Mouse (Mus musculus) heart, adult 2 months (tissue): ENCODE data around the gene Srr. TPM values are rescaled to one million over a fixed set of nuclear protein-coding genes. Genes with fewer than 3 reads are reported as not detected.

Source experiments
- DNase-seq, 2 experiments: peaks; one replicate each; pipeline ENCODE4 v3.0.0; 2021
- H3K27ac ChIP-seq: fragments of 200-600 bp; 2 replicates; pipeline ENCODE4 v1.8.1; 2022
- H3K27me3 ChIP-seq: fragments of 200-500 bp; 2 replicates; pipeline ENCODE4 v1.6.1; 2012; ENCODE audit warnings: mild to moderate bottlenecking, low read length, inconsistent platforms, mixed read lengths; ENCODE audit not compliant: control insufficient read depth, insufficient read depth
- H3K36me3 ChIP-seq: fragments of 200-500 bp; 2 replicates; pipeline ENCODE4 v1.6.1; 2012; ENCODE audit warnings: low read length, inconsistent platforms; ENCODE audit not compliant: control insufficient read depth, insufficient read depth
- H3K4me1 ChIP-seq: fragments of 200-500 bp; 2 replicates; pipeline ENCODE4 v1.6.1; 2011; ENCODE audit warnings: low read length; ENCODE audit not compliant: control insufficient read depth, insufficient read depth
- H3K4me3 ChIP-seq: fragments of 200-600 bp; 2 replicates; pipeline ENCODE4 v1.8.1; 2022
- H3K79me2 ChIP-seq: fragments of 200-500 bp; replicated peaks from 2 replicates; pipeline ENCODE4 v1.6.1; 2012; ENCODE audit warnings: mild to moderate bottlenecking, inconsistent platforms, low read length, moderate library complexity, mixed read lengths; ENCODE audit not compliant: control insufficient read depth, insufficient read depth
- H3K9ac ChIP-seq: fragments of 200-500 bp; 2 replicates; pipeline ENCODE4 v1.6.1; 2012; ENCODE audit warnings: low read depth, mild to moderate bottlenecking, control low read depth, inconsistent platforms, low read length, mixed read lengths
- CTCF ChIP-seq: fragments of 200-600 bp; IDR thresholded peaks from 2 replicates; pipeline ENCODE4 v1.8.1; 2022; ENCODE audit warnings: antibody characterized with exemption, mild to moderate bottlenecking, moderate library complexity
- EP300 ChIP-seq: fragments of 200-500 bp; IDR thresholded peaks from 2 replicates; pipeline ENCODE4 v1.6.1; 2011; ENCODE audit warnings: low read depth, low read length, control low read depth; ENCODE audit not compliant: insufficient read depth
- POLR2A ChIP-seq: fragments of 200-500 bp; IDR thresholded peaks from 2 replicates; pipeline ENCODE4 v1.6.1; 2011; ENCODE audit warnings: mild to moderate bottlenecking, low read depth, low read length, control low read depth; ENCODE audit not compliant: insufficient read depth
- WGBS: fragments of 180-500 bp; shearing (Covaris S2); methylation state at CpG from one replicate; pipeline ENCODE4 v1.1.7; 2018; 5-methylcytosine and 5-hydroxymethylcytosine counted together
- intact Hi-C: fragments of 180-260 bp; cut with DNase I; formaldehyde crosslinking; loops from one replicate; pipeline ENCODE4 v1.15.1; 2025
- long read RNA-seq: library from polyadenylated mRNA; stranded (forward); transcript quantifications from one replicate; pipeline ENCODE4 v2.0.0, GENCODE M21; 2021
- polyA plus RNA-seq: library from polyadenylated mRNA; depleted of rRNA; stranded (reverse); fragments of >200 nt; gene quantifications from 2 replicates; pipeline ENCODE4 v1.2.3, GENCODE M21; 2012; rRNA removed
- total RNA-seq, 2 experiments: library from RNA; stranded (reverse); gene quantifications; 2 replicates each; pipeline ENCODE4 v1.2.3; 2021

Gene Srr
- 10 to 100 TPM; 24.1 to 31.7 TPM for total RNA-seq
- 12.6 and 25.1 TPM in 2 replicates for polyA plus RNA-seq
- long read RNA-seq, transcript Srr-201 (9 exons, 3,699 nt), result major isoform, 13 of 24 reads
- long read RNA-seq, partial matches to known transcripts, result 0 of 24 reads
- long read RNA-seq, other reads (novel, unspliced or antisense), result 8 of 24 reads

DNA sequence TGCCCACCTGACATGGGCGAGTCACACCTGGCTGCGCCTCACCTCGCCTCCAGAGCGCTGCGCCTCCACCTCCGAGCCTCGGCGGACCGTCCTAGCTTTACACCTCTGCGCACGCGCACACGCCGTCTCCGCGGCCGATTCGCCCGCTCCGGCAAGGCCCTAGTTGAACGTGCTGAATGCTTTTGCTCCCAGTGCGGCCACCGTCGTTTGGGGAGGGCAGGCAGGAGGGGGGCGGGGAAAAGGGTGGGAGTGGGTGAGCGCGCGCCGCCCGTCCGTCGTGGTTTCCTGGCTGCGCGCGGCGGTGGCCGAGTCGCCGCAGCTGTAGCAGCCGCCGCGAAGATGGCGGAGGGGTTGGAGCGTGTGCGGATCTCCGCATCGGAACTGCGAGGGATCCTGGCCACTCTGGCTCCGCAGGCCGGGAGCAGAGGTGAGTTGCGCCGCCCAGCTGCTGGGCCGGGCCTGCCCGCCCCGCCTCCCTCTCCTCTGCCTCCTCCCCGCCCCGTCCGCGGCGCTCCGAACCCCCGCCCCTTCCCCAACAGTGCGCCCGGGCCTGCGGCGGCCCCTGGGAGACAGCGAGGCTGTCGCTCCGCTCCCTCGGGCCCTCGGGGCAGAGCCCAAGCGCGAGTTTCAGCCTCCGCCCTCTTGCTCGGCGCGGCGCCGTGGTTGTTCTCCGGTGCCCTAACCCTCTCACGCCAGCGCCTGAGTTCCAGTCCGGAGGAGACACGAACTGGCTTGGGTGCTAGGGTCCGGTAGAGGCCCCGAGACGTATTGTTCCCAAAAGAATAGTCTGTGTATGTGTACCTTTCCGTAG is at the start of gene Srr, which contains the start of gene Smg6:
Srr (minus strand) TSS at position 372 of the 811 bp plus-strand sequence.
Smg6 (plus strand) TSS at position 247 of the 811 bp plus-strand sequence.
- peak within 1 kb of the TSS; percentile 98 for H3K27ac ChIP-seq
- peak within 1 kb of the TSS; percentile 95 for H3K9ac ChIP-seq
- peaks cover 6% of the 10 kb centered on the region for H3K36me3 ChIP-seq
- intact Hi-C loops, result loop anchor here (5.0 kb wide), 1 partner anchor 252 kb away; the partner anchor contains the start of gene Ovca2
- H3K4me1 ChIP-seq, result peaks cover 2% of the 10 kb centered on the region
- peak within 1 kb of the TSS; percentile 86 for H3K4me3 ChIP-seq
- DNase-seq, result peak; percentile 92 to 95
- H3K79me2 ChIP-seq, result peaks cover 4% of the 10 kb centered on the region; the same call in 1 of the 2 replicates
- under 1% methylated on average over 73 of the region's 88 CpGs for WGBS
- no peaks in the 10 kb centered on the region for H3K27me3 ChIP-seq
- TF ChIP-seq EP300 (0 out of 2 replicates have a peak, but pooled peaks have one; percentile 10), CTCF (0 out of 2 replicates have a peak, but pooled peaks have one; percentile 15), POLR2A (peak; percentile 79)

DNA sequence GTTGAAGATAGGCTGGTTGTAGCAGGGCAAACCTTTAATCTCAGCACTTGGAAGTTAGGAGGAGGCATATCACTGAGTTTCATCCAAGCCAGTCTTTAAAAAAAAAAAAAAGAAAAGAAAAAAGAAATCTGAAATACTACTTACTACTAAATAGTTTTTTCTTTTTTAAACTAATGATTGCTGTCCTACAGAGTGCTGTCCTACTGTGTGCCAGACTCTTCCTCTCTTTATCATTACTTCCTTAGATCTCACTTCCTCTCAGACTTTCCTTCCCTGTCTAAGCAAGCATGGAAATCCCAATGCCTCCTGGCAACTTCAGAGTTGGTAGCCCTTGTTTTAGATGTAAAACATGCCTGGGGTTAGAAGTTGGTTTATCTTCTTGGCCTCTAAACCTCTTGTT is 48.9 kb upstream of the Srr start:
- Histone ChIP-seq H3K79me2 (no peaks in the 10 kb centered on the region), H3K4me3 (no peak overlapping the region), H3K27me3 (no peaks in the 10 kb centered on the region), H3K27ac (no peak overlapping the region), H3K4me1 (no peaks in the 10 kb centered on the region), H3K36me3 (no peaks in the 10 kb centered on the region), H3K9ac (no peak overlapping the region)
- intact Hi-C loops, result no loop called here
- no peak for DNase-seq
- TF ChIP-seq CTCF, result no peak
- no peak for TF ChIP-seq EP300
- TF ChIP-seq POLR2A, result no peak

DNA sequence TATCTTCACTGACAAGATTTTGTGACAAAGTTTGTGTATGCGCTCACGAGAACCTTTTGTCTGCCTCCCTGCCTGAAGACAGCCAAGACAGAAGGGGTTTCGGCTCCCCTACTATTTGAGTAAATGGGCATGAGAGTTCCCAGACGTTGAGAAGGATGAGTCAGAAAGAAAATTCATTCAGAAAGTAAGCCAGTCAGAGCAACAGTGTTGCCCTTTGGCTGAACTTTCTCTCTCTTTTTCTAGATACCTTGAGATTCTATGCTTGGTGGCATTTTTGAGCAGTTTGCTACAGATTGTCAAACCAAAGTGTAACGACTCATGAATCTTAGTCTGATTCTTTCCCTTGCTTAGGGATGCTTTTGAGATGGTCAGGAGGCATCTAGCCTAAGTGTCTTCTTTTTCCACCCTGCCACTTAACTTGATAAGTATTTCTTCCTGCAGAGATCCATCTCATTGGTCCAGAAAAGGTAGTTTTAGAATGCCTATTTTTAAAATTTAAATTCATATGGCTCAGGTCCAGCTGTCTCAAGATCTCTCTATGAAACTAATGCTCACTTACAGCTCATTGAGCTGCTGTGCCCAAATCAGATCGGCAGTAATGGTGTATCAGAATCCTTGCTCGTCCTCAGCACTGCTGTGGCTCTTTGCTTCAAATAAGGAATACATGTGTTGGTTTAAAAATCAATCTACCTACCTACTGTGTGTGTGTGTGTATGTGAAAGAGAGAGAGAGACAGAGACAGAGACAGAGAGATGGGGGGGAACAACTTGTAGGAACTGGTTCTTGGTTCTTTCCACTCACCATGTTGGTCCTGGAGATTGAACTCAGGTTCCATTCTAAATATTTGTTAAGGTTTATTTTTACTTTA is 47.8 kb upstream of the Srr start:
- Histone ChIP-seq H3K4me1 (no peaks in the 10 kb centered on the region), H3K27ac (no peak overlapping the region), H3K4me3 (no peak overlapping the region), H3K79me2 (no peaks in the 10 kb centered on the region), H3K9ac (no peak overlapping the region), H3K27me3 (no peaks in the 10 kb centered on the region), H3K36me3 (no peaks in the 10 kb centered on the region)
- no peak for DNase-seq
- 73% methylated on average over 7 of the region's 7 CpGs for WGBS
- intact Hi-C loops, result no loop called here
- TF ChIP-seq CTCF (no peak), POLR2A (no peak), EP300 (no peak)

DNA sequence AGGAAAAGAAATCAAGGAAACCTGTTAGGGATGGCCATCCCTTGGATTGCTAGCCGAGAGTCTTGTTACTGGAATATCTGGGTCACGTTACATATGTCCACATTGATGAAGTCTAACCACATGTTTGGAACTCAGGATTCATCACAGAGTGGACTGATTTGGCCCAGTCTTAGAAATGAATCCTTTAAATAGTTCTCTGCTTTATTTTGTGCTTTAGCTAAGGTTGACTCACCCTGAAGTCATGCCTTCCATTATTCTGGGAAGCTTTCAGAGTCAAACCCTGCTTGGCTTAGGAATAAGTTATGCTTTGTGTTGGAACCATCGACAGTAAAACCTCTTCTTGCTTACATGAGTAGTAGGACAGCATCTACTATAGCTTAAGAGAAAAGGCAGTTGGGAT is 39.8 kb upstream of the Srr start:
- no peak for DNase-seq
- no peak overlapping the region for H3K9ac ChIP-seq
- TF ChIP-seq POLR2A, result no peak
- no peak for TF ChIP-seq CTCF
- no peak for TF ChIP-seq EP300
- peaks cover 3% of the 10 kb centered on the region; the same call in 1 of the 2 replicates for H3K36me3 ChIP-seq
- no peak overlapping the region for H3K27ac ChIP-seq
- WGBS, result 77% methylated on average over 3 of the region's 3 CpGs
- H3K4me3 ChIP-seq, result no peak overlapping the region
- peaks cover 4% of the 10 kb centered on the region for H3K4me1 ChIP-seq
- H3K27me3 ChIP-seq, result no peaks in the 10 kb centered on the region
- intact Hi-C loops, result no loop called here
- no peaks in the 10 kb centered on the region for H3K79me2 ChIP-seq

DNA sequence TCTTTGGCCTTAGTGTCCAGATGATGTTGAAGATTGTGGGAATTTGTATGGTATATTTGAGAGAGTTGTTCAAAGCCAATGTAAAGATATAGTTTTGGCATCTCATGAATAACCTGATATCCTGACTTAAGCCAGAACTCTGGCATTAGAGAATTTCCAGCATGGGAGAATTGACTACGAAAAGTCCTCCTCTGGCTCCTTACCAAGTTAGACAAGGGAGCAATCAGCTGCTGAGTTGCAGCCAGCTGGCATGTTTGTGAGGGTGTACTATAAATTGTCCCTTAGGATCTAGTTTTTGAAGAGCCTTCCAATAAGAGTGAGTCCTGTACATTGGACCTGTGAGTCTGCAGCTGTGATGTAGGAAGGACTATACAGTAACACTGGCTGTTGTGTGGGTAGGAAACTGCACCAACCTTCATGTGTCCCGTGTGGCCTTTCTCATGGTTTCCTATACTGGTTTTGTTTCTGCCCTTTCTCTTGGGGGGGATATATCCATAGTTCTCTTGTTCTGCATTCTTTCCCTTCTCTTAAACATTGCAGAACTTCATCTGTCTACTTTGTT is 37.2 kb upstream of the Srr start:
- WGBS, result 32% methylated on average over 2 of the region's 2 CpGs
- Histone ChIP-seq H3K4me3 (no peak overlapping the region), H3K36me3 (peaks cover 3% of the 10 kb centered on the region; the same call in 1 of the 2 replicates), H3K4me1 (peaks cover 4% of the 10 kb centered on the region), H3K79me2 (no peaks in the 10 kb centered on the region), H3K27ac (no peak overlapping the region), H3K27me3 (no peaks in the 10 kb centered on the region), H3K9ac (no peak overlapping the region)
- TF ChIP-seq CTCF (no peak), POLR2A (no peak), EP300 (no peak)
- intact Hi-C loops, result no loop called here
- DNase-seq, result no peak
